Mouse (Mus musculus): ENCODE measurements at regions not wholly inside any gene's neighbourhood (a gene's known extent, or its start where the extent isn't known, plus 50 kb on each side); places are given as distances from the start of the nearest gene placed in this dataset.

DNA sequence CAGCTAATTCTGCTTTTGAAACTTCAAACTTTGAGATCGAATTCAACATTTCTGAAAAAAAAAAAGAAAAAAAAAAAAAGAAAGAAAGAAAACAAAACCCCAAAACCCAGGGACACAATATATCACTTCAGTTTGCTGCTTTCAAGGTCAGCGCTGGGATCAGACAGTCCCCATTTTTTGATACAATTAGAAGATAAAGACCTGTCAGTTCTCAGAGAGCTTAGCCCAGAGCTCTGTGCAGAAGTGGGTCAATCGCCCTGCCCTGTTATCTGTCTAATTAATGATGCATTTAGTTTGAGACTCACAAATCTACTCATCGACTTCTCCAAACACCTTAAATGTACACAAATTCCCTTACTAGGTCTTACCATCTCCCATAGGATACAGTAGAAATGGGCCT is 249.2 kb downstream of the Ptprc start:
- DNase-seq, result no peak

DNA sequence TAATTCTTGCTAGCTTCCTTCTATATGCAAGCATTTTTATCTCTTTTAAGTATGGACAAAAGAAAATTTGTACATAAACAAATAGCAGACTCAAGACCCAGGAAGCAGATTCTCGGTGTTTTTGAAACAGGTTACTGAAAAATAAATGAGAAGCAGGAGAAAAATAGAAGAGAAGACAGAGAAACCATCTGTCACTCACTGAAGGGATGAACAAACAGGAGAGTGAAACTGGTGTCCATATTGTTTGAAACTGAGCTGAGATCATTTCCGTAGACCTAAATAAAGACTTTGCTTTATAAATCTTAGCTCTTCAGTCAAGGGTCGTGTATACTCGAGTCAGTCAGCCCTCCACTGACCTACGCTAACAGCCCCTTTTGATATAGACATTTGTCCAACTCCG is 251.4 kb downstream of the Ptprc start:
- DNase-seq, result no peak

DNA sequence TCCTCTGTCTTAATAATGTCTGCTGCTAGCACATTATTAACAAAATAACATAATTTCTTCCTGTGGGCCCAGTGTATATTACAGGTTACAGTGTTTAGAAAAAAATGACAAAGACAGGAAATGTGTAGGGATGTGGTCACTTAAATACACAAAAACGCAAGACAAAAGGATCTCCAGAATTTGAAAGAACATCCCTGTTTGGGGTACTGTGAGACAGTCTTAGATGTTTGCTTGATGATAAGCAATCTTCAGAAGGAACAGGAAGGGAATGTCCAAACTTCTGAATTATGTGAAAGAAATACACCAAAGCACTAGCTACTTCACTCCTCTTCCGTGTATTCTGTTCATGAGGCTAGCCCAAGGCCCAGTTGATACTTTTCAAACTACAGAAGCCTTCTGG is 251.8 kb downstream of the Ptprc start:
- DNase-seq, result no peak

DNA sequence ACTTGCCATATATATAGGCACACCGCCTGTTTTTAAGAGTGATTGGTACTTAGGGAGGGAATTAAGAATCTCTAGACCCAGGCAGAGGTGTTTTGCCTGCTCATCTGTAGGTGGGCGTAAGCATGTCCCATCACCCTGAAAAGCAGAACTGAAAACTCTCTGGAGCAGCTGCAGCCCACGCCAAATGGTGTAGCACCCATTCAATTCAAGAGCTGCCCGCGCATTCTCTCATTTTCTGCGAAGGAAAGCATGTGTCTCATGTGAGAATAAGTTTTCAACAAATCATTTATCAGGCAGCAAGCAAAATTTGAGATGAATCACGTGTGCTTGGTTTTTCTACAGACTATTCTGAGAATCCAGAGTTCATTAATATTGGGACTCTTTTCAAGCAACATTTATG is 252.7 kb downstream of the Ptprc start:
- DNase-seq, result no peak

DNA sequence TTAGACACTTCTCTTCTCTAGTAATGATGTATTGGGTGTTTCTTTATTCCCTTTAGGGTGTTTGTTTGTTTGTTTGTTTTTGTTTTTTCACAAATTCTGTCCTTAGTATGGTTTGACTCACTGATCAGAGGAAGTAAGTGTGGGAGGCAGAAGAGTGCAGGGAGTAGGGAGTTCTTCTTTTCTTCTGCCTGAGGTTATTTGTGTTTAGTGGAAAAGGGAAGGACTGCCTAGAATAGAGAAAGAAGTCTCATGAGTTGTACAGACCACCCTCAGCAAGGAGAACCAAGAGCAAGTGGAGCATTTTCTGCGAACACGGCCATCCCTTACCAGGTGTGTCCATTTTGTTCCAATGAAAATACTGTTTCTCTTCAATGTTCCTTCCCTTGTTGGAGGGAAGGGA is 253.9 kb downstream of the Ptprc start:
- no peak for DNase-seq

DNA sequence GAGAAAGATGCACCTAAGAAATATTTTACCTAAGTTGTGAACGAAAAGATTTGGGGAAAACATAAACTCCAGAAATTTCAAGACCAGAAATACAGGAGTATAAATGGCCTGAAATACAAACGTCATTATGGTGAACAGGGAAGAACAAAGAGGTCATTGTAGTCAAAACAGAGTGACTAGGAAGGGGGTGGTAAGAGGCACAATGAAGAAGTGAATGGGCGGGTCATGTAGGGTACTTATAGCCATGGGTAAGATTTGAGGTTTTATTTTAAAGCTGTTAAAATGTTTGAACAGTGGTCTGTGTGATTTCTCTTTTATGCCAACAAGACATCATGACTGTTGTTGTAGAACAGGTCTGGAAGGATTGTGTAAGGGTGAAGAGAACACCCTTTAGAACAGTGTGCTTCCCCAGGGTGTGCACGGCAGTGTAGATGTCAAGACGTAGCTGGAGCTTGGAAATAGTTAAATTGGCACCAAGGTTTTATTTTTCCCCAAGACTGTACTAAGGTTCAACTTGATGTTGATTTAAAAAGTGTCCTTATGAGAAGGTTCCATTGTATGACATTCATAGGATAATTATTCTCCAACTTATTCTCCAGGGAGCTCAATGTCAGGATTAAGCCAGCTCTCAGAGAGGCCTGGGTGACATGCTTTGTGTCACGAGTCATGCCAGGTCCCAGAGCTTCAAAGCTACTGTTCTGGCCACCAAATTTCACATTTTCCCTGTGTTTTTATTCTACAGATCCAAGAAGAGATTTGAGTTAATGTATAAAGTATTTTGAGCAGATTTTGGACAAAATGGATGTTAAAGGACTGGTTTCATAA is 255.6 kb downstream of the Ptprc start:
- no peak for DNase-seq

DNA sequence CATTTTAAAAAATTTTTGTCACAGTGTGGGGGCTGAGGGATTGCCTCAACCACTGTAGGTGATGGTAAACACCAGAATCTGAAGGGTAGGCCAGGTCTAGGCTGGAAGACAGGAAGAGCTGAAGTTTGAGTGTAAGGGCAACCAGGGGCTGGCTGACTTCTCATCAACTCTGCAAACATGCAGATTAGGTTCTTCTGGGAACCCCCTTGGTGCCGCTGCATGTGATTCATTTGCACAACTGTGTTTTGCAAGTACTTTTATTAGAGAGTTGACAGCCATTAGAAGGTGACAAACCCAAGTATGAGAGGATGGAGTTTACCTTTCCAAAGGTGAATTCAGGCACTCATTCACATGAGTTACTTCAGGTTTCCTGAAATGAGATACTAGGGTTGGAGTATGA is 258.1 kb downstream of the Ptprc start:
- DNase-seq, result no peak

DNA sequence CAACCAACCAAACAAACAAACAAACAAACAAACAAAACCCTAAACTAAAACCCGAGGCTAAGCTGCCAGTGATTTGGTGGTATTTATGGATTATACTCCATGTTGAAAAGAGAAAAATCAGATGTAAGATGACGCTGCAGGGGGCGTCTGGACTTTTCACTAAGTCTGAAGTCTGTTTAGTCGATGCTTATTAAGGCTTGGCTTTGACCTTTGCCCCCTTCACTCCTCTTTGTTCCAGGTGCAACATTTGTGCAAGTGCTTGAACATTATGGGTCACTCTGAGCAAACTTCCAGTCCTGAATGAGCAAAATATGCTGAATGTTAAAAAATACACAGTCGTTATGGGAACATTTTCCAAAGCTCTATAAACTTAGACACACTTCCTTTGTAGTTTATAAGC is 268.6 kb downstream of the Ptprc start:
- no peak for DNase-seq

DNA sequence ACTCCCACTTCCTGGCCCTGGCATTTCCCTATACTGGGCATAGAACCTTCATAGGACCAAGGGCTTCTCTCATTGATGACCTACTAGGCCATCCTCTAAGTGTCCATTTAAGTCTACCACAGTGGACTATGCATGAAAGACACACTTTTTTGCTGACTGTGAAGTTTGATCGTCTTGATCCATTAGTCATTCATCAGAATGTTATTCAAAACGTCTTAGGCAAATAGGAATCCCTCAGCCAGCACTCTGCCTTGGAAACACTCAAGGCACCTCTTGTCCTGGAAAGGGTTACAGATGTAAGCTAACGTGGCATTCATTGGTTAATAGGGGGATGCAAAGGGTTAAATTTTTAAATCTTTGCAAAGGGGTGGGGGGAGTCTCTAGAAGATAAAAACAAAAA is 269.0 kb downstream of the Ptprc start:
- no peak for DNase-seq

DNA sequence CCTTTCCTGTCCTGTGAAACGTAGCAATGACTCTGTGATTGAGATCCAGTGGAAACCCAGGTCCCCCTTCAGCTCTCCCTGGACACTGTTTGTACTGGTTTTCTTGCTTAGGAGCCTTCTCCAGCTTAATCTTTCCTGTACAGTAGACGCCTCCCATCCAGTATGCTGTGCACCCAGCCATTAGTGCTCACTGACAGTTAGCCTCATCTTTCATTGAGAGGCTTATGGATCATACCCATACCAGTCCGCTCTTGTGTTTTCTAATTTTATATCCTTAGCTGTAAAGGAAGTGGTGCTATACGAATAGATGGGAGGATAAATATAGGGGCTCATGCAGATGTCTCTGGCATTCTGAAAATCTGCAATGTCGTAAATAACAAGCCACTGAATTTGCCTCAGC is 269.9 kb downstream of the Ptprc start:
- no peak for DNase-seq

DNA sequence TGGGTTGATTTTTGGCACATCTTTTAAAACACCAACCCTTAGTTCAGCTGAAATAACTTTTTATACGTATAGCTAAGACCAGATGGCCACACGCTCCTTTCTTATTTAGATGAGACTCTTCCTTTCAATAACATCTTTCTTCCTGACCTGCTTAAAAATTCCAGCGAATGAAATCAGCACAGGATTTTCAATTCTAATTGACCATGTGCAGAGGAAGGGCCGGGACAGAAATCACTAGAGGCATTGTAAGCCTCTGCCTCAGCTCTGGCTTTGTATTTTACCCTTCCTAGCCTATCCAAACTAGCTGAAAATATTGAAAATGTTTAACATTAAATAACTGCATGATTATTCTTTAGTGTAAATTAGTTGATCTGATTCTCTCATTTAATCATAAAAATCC is 272.2 kb downstream of the Ptprc start:
- DNase-seq, result no peak

DNA sequence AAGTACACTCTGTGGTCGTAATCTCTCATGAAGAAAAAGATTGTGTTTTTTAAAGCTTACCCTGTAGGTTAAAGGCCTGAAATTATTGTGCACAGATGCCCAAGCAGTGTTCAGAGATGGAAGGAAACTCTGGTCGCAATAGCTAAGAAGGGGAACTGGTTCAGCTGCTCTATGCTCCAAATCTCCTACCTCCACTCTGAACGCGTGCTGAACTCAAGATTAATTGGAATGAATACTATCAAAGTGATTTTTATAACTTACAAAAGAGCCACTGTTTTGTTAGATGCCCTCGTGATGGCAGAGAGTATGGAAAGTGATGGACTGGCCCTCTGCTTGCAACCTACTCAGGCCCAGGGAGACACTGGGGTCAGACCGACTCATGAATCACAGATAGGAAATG is 272.6 kb downstream of the Ptprc start:
- no peak for DNase-seq

DNA sequence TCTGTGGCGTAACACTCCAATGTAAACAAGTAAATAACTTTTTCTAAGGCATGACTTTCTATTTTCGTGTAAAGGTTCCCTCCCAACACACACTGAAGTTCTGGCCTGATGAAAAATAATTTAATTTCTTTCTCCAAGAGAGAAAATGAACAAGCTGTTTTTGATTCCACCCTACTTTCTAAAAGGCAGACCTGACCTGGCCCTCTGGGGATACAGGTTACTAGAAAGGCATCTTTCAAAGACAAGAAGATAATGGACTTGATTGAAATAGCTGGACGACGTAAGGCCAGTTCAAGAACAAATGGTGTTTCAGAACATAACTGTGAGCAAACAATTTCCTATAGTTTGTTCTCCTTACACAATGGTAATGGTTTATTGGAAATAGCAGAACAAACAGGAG is 273.5 kb downstream of the Ptprc start:
- no peak for DNase-seq

DNA sequence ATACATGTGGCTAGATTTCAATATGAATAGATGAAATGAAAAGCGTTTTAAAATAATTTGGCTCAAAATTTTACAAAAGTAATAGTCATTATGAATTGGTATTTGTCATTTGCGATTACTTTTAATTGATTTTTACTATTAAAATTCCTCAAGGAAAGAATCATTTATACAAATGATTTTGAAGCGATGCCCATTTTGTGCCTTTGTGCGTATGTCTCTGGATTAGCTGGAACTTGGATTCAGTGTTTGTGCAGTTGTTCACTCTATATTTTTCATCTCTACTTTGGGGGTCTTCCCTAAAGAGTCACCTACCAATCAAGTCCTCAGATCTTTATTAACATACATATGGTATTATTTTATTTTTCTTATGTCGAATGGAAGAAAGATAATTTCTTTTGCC is 274.3 kb downstream of the Ptprc start:
- DNase-seq, result no peak

DNA sequence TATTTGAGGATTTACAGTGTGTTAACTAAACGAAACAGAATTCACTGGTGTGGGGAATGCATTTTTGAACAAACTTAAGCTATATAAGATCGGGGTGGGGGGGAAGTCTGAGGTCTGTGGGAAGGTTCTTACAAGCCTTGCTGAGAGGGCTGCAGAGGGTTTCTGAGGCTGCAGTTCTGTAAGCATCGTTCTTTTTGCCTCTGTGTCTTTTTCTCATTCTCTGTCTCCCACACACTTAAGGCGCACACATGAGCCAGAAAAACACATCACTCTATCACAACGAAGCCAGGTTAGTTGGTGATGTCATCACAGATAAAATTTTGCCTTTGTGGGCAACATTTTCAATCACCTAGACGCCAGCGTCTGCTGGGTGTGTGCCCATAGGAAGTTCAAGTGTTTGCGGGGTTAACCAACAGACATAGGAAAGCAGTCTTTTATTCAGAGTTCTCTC is 274.9 kb downstream of the Ptprc start:
- DNase-seq, result peak; percentile 69

DNA sequence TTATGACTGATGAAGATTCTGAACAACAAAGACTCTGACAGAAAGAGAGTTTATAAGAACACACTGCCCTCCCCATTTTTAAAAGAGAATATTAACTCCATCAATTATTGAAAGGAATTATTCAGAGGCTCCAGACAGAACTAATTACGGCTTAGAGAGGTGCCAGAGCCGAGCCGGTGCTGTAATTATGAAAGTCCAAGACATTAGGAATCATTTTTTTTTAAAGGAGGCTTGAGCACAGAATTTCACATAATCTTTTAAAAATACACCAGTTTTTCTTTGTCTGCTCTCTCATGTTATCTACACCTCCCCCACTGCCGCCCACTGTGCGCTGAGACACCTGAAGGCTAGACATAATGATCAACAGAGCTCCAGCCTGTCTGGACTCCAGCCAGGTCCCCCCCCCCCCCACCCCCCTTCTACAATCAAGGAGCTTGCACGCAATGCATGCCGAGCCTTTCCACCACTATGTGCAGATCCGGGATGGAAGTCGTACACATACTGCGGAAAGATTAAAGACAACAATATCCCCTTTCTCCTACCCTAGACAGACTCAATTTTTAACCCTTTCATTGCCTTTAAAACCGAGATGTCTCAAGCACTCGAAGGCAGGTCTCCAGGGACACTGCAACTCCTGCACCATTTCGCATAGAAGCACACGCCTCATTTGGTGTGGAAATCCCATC is 275.4 kb downstream of the Ptprc start:
- DNase-seq, result peak; percentile 77

DNA sequence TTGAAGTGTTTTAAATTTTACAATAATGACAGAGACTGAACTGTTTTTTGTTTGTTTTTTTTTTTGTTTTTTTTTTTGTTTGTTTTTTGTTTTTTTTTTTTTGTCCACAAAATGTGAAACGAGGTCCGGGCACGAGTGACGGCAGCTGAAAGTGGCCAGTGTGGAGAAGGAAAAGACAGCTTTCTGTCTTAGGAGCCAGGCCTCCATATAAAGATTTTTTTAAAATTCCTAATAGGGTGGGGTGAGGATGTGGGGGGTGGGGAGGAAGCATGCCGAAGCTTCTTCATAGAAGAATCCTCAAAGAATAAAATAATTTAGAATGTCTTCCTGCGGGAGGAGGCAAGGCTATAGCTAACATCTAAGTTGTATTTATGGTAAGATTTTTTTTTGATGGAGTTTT is 276.2 kb downstream of the Ptprc start:
- DNase-seq, result no peak

DNA sequence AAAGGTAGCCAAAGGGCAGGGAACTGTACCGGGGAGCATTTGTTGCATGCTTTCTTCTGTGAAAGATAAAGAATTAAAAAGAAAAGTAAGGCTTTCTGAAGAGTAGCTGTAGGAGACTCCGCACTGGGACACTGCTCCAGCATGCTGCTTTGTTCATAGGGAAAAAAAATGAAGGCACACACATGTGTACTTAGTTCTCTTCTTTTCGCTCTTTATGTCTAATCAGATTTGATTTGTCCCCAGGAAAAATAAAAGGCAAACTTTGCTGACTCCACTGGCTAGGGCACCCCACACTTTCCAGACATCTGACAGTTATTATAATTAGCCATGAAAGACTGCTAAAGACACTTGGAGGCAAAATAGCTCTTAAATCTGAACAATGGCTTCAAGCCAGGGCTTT is 276.6 kb downstream of the Ptprc start:
- no peak for DNase-seq

DNA sequence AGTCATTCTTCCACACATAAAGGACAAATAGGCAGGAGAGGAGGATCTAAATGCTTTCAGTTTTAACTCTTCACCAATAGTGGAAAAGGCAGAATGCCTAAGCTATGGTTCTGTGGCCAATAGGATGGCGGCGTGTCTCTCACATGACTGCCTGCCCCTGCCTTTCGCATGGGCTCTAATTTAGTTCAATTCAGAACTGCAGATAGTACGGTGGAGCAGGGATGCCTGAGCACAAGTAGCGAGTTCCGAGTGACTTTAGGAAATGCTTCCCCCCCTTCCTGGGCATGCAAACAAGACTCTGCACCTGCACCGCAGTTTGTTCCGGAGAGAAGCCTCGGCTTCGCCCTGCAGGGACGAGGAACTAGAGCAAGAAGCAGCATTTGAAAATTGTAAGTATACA is 277.1 kb downstream of the Ptprc start:
- DNase-seq, result peak; percentile 92

DNA sequence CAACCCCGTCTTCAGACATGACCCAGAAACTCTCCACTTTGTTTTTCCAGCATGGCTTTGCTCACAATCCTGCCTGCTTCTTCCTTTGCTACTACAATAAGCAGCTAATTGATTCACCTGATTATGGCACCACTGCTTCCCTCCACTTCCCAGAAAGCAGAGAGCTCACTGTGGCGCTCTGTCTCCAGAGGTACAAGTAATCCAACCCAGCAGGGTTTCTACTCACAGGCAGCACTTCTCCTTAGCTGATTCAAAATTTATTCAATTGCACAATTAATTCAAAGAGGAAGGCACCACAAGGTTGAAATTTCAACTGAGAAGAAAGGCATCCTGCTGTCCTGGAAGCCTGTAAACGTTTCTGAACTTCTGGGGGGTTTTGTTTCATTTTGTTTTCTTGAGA is 293.9 kb downstream of the Ptprc start:
- DNase-seq, result no peak

DNA sequence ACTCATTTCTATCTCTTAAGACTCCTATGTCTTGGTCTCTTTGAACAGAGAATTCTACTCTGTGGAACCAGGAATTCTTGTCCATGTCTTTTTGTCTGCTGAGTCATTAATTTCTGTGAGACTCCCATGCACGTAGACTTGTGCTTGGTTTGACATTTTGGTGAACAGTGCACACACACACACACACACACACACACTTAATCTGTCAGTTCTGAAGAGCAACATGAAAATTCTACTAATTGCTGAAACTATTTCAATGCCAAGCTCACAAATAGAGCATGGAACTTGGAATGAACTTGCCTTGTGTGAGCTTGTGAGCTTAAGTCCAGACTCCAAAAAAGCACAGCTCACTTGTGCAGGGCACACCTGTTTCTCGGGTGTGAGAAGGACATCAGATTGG is 301.1 kb downstream of the Ptprc start:
- DNase-seq, result no peak

DNA sequence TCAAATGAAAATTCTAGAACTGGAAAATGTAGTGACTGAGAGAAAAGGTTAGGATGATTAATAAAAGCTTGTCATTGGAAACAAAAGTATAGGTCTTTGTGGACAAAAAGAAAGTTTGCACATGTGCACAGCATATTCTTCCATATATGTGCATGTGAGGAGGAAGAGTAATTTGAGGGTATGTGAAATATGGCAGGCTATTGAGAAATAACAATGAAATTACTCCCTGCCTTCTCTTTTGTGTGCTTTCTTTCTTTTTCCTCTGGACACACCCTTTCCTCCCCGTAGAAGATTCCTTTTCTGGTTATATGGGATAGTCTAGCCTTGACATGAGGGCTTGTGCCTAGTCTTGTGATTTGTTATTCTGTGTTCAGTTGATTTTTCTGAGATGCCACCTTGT is 301.9 kb downstream of the Ptprc start:
- DNase-seq, result no peak

DNA sequence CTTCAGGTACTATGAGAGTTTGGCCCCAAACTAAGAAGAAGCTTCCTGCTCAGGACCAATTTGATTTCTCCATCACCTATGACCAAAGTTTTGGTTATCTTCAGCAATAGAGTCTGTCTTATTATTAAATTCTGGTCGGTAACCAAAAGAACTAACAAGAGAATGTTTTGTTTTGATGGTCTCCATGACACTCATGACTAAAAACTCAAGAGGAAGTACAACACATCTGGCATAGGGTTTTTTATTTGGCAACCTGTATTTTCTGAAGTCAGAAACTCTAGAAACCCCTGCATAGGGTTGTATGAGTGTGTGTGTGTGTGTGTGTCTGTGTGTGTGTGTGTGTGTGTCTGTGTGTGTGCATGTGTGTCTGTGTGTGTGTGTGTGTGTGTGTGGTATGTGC is 310.5 kb downstream of the Ptprc start:
- no peak for DNase-seq

DNA sequence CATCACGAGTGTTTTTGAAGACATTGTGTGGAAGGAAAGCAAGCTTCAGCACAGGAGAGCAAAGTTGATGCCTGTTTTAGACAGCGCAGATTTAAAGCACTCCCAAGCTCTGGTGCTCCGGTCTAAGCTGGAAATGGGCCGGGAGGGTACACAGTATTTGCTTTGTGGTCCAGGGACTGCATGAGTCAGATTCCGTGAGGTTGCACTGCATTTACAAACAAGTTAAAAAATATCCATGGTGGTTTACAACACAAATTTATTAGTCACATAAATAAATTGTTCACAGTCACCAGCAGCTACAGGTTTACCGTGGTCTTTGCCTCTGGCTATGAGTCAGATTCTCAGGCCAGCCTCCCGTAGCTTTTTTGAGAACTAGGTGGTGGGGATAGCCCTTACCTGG is 312.0 kb downstream of the Ptprc start:
- DNase-seq, result no peak

DNA sequence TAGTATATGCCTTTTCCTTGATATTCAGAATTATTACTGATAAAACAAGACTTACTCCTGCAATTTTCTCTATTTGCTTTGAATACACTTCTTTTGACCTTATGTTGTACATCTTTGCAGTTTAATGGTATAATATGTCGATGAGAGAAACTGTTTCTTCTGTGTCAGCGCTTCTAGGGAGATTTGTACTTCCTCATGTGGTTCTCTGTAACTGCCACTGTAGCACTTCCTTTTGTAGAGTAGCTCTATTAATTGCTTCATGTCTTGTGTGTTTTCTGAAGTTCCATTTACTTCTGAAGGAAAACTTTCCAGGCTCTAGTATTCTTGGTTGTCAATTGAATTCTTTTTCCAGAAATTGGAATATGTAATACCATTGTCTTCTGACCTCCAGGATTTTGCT is 323.2 kb downstream of the Ptprc start:
- no peak for DNase-seq
